Mouse (Mus musculus) thymus, postnatal 25 days (tissue): ENCODE measurements at regions not wholly inside any gene's neighbourhood (a gene's known extent, or its start where the extent isn't known, plus 50 kb on each side); places are given as distances from the start of the nearest gene placed in this dataset.
"Not testable (repeated sequence)": the region's sequence is repeated elsewhere in the genome, so short reads cannot be mapped to it uniquely, and the experiment has no call there.

Experiments
- DNase-seq: peaks from one replicate; pipeline ENCODE4 v3.0.0; 2022

GRCm38 (mm10) chr13:57169621-57170020 is 273.8 kb upstream of the Trpc7 start:
- no peak for DNase-seq

GRCm38 (mm10) chr13:57165367-57165766 is 269.6 kb upstream of the Trpc7 start:
- DNase-seq = no peak

GRCm38 (mm10) chr13:57152787-57153186 is 257.0 kb upstream of the Trpc7 start:
- DNase-seq = no peak

- no peak for DNase-seq
Measured at GRCm38 (mm10) chr13:57147623-57148022, 251.8 kb upstream of the Trpc7 start.

- DNase-seq = no peak
Measured at GRCm38 (mm10) chr13:57146708-57147107, 250.9 kb upstream of the Trpc7 start.

- DNase-seq = no peak
Measured at GRCm38 (mm10) chr13:57145782-57146181, 250.0 kb upstream of the Trpc7 start.

GRCm38 (mm10) chr13:57142851-57143250 is 247.1 kb upstream of the Trpc7 start:
- no peak for DNase-seq

- no peak for DNase-seq
Measured at GRCm38 (mm10) chr13:57142441-57142840, 246.6 kb upstream of the Trpc7 start.

- no peak for DNase-seq
Measured at GRCm38 (mm10) chr13:57115936-57116335, 220.1 kb upstream of the Trpc7 start.

GRCm38 (mm10) chr13:57107956-57108355 is 212.2 kb upstream of the Trpc7 start:
- DNase-seq = no peak

GRCm38 (mm10) chr13:57099601-57100000 is 203.8 kb upstream of the Trpc7 start:
- no peak for DNase-seq

- no peak for DNase-seq
Measured at GRCm38 (mm10) chr13:57091886-57092285, 196.1 kb upstream of the Trpc7 start.

GRCm38 (mm10) chr13:57089381-57090075 is 193.7 kb upstream of the Trpc7 start:
- no peak for DNase-seq

GRCm38 (mm10) chr13:57087966-57088365 is 192.2 kb upstream of the Trpc7 start:
- no peak for DNase-seq

GRCm38 (mm10) chr13:57087398-57087797 is 191.6 kb upstream of the Trpc7 start:
- DNase-seq = no peak

GRCm38 (mm10) chr13:57083751-57084150 is 188.0 kb upstream of the Trpc7 start:
- no peak for DNase-seq

GRCm38 (mm10) chr13:57070479-57070878 is 174.7 kb upstream of the Trpc7 start:
- DNase-seq = no peak

- DNase-seq = no peak
Measured at GRCm38 (mm10) chr13:57061656-57062055, 165.9 kb upstream of the Trpc7 start.

- no peak for DNase-seq
Measured at GRCm38 (mm10) chr13:57061074-57061473, 165.3 kb upstream of the Trpc7 start.

- DNase-seq = no peak
Measured at GRCm38 (mm10) chr13:57056786-57057185, 161.0 kb upstream of the Trpc7 start.

GRCm38 (mm10) chr13:57055409-57056195 is 159.8 kb upstream of the Trpc7 start:
- DNase-seq = no peak

- no peak for DNase-seq
Measured at GRCm38 (mm10) chr13:57053361-57053760, 157.6 kb upstream of the Trpc7 start.

GRCm38 (mm10) chr13:57046130-57046529 is 150.3 kb upstream of the Trpc7 start:
- not testable (repeated sequence) for DNase-seq

- no peak for DNase-seq
Measured at GRCm38 (mm10) chr13:57044455-57044854, 148.7 kb upstream of the Trpc7 start.
